Mouse (Mus musculus): ENCODE data around the gene Lpgat1. TPM values are rescaled to one million over a fixed set of nuclear protein-coding genes. Genes with fewer than 3 reads are reported as not detected.
A peak's percentile ranks its signal among the peaks of the same experiment; 100 is the strongest.

The Lpgat1 gene
- polyA plus RNA-seq, 1 experiment from 2014 or later = 12.4 TPM

DNA sequence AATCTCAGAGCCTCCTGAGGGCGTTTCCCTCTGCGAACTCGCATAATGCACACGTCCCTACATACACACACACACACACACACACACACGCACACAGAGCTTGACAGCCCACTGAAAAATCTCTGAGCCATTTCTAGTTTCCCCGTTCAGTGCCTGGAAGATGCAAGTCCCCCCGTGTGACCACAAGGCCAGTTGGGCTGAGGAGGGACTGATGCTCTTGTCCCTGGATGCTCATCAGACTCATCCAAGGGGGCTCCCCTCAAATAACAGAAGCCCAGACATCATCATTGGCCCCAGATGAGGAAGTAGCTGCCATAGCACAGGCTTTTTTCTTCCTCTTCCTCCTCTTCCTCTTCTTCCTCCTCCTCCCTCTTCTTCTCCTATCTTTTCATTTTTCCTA lies 90.3 kb downstream of the Lpgat1 start:
- Histone ChIP-seq H3K4me2 (ENCODE audit: low read depth, low read length) (no peak overlapping the region), H3K4me3 (replicated peaks; ENCODE audit: low read length) (no peak overlapping the region), H3K36me3 (ENCODE audit: control insufficient read depth, insufficient read depth, low read length) (no peaks in the 10 kb centered on the region), H3K9me3 (replicated peaks; ENCODE audit: control insufficient read depth, low read length) (no peaks in the 10 kb centered on the region), H3K27me3 (ENCODE audit: control insufficient read depth, insufficient read depth, low read length) (no peaks in the 10 kb centered on the region), H3K27ac (ENCODE audit: low read length) (no peak overlapping the region), H3K4me1 (ENCODE audit: control insufficient read depth, insufficient read depth, low read length) (no peaks in the 10 kb centered on the region), H3K9ac (ENCODE audit: low read length) (no peak overlapping the region)
- 84% methylated on average over 7 of the region's 7 CpGs for WGBS
- ATAC-seq (ENCODE audit: insufficient read depth, low FRiP score) = no peak

DNA sequence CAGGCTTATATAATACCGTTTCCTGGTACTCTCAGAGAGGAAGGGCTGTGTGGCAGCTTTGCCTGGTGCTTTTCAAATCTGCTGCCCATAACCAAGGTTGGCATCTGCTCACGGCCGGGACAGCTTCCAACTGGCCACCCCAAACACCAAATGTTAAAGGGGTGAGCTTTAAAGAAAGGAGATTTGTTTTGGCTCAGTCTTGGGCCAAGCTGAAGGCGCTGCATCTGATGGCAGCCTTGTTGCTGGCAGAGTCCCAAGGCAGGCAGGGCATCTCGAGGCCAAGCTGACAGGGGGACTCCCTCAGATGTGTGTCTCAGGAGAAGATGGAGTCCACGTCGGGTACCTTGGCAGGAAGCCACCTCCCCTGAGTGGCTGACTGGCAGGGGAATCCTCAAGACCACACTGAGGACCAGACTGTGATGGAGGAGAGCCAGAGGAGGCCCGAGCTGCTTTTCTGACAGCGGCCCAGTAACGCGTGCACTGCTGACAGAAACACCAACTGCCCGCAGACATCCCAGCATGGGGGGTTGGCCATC lies 91.1 kb downstream of the Lpgat1 start:
- Histone ChIP-seq H3K9ac (ENCODE audit: low read length) (no peak overlapping the region), H3K9me3 (replicated peaks; ENCODE audit: control insufficient read depth, low read length) (no peaks in the 10 kb centered on the region), H3K4me2 (ENCODE audit: low read depth, low read length) (no peak overlapping the region), H3K4me3 (replicated peaks; ENCODE audit: low read length) (no peak overlapping the region), H3K27ac (ENCODE audit: low read length) (no peak overlapping the region), H3K4me1 (ENCODE audit: control insufficient read depth, insufficient read depth, low read length) (no peaks in the 10 kb centered on the region), H3K36me3 (ENCODE audit: control insufficient read depth, insufficient read depth, low read length) (no peaks in the 10 kb centered on the region), H3K27me3 (ENCODE audit: control insufficient read depth, insufficient read depth, low read length) (no peaks in the 10 kb centered on the region)
- WGBS = 69% methylated on average over 12 of the region's 12 CpGs
- ATAC-seq (ENCODE audit: insufficient read depth, low FRiP score) = peak; percentile 62

- no peaks in the 10 kb centered on the region for H3K9me3 ChIP-seq (replicated peaks; ENCODE audit: control insufficient read depth, low read length)
- no peak overlapping the region for H3K4me2 ChIP-seq (ENCODE audit: low read depth, low read length)
- H3K27me3 ChIP-seq (ENCODE audit: control insufficient read depth, insufficient read depth, low read length) = no peaks in the 10 kb centered on the region
- no peak overlapping the region for H3K4me3 ChIP-seq (replicated peaks; ENCODE audit: low read length)
- no peak overlapping the region for H3K27ac ChIP-seq (ENCODE audit: low read length)
- H3K36me3 ChIP-seq (ENCODE audit: control insufficient read depth, insufficient read depth, low read length) = no peaks in the 10 kb centered on the region
- no peaks in the 10 kb centered on the region for H3K4me1 ChIP-seq (ENCODE audit: control insufficient read depth, insufficient read depth, low read length)
- no peak for ATAC-seq (ENCODE audit: insufficient read depth, low FRiP score)
- 84% methylated on average over 12 of the region's 12 CpGs for WGBS
- no peak overlapping the region for H3K9ac ChIP-seq (ENCODE audit: low read length)
These were observed 94.1 kb downstream of the Lpgat1 start for GRCm38 (mm10) chr1:191811774-191812173.

- H3K4me3 ChIP-seq (replicated peaks; ENCODE audit: low read length) = no peak overlapping the region
- no peak for ATAC-seq (ENCODE audit: insufficient read depth, low FRiP score)
- no peaks in the 10 kb centered on the region for H3K9me3 ChIP-seq (replicated peaks; ENCODE audit: control insufficient read depth, low read length)
- no peaks in the 10 kb centered on the region for H3K27me3 ChIP-seq (ENCODE audit: control insufficient read depth, insufficient read depth, low read length)
- H3K27ac ChIP-seq (ENCODE audit: low read length) = no peak overlapping the region
- WGBS = 82% methylated on average over 13 of the region's 13 CpGs
- H3K9ac ChIP-seq (ENCODE audit: low read length) = no peak overlapping the region
- no peaks in the 10 kb centered on the region for H3K36me3 ChIP-seq (ENCODE audit: control insufficient read depth, insufficient read depth, low read length)
- H3K4me2 ChIP-seq (ENCODE audit: low read depth, low read length) = no peak overlapping the region
- peaks cover 5% of the 10 kb centered on the region; the same call in 1 of the 2 replicates for H3K4me1 ChIP-seq (ENCODE audit: control insufficient read depth, insufficient read depth, low read length)
These were observed 95.5 kb downstream of the Lpgat1 start for GRCm38 (mm10) chr1:191812949-191813691.

- H3K4me2 ChIP-seq (ENCODE audit: low read depth, low read length) = no peak overlapping the region
- peaks cover 5% of the 10 kb centered on the region; the same call in 1 of the 2 replicates for H3K4me1 ChIP-seq (ENCODE audit: control insufficient read depth, insufficient read depth, low read length)
- H3K27me3 ChIP-seq (ENCODE audit: control insufficient read depth, insufficient read depth, low read length) = no peaks in the 10 kb centered on the region; the same call in 1 of the 2 replicates
These were observed 96.6 kb downstream of the Lpgat1 start for GRCm38 (mm10) chr1:191814240-191814639.

DNA sequence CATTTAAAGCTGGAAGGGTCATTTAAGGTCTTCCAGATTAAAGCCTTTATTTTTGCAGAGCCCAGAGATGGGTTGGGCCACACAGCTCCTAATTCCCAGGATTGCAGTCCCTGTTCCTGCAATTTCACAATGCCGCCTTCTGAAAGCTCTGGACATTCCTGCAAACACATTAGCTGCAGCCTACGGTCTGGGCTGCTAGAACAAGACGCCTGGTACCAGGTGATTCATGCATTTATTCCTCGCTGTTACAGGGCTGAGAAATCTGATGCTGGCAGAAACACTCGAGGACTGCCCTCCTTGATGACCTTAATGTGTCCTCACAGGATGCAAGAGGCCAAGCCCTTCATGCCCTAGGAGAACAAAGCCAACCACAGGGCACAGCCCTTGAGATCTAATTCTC lies 97.3 kb downstream of the Lpgat1 start:
- H3K4me3 ChIP-seq (replicated peaks; ENCODE audit: low read length) = no peak overlapping the region
- H3K27ac ChIP-seq (ENCODE audit: low read length) = no peak overlapping the region
- no peak for ATAC-seq (ENCODE audit: insufficient read depth, low FRiP score)
- H3K9ac ChIP-seq (ENCODE audit: low read length) = no peak overlapping the region
- no peaks in the 10 kb centered on the region for H3K9me3 ChIP-seq (replicated peaks; ENCODE audit: control insufficient read depth, low read length)
- no peak overlapping the region for H3K4me2 ChIP-seq (ENCODE audit: low read depth, low read length)
- 43% methylated on average over 5 of the region's 5 CpGs for WGBS
- H3K36me3 ChIP-seq (ENCODE audit: control insufficient read depth, insufficient read depth, low read length) = no peaks in the 10 kb centered on the region
- peaks cover 5% of the 10 kb centered on the region; the same call in 1 of the 2 replicates for H3K4me1 ChIP-seq (ENCODE audit: control insufficient read depth, insufficient read depth, low read length)
- H3K27me3 ChIP-seq (ENCODE audit: control insufficient read depth, insufficient read depth, low read length) = no peaks in the 10 kb centered on the region; the same call in 1 of the 2 replicates

More at GRCm38 (mm10) chr1:191814240-191814639, 96.6 kb downstream of the Lpgat1 start:
- no peaks in the 10 kb centered on the region for H3K9me3 ChIP-seq (replicated peaks; ENCODE audit: control insufficient read depth, low read length)
- no peaks in the 10 kb centered on the region for H3K36me3 ChIP-seq (ENCODE audit: control insufficient read depth, insufficient read depth, low read length)
- H3K27ac ChIP-seq (ENCODE audit: low read length) = no peak overlapping the region
- no peak overlapping the region for H3K9ac ChIP-seq (ENCODE audit: low read length)
- WGBS = 70% methylated on average over 4 of the region's 4 CpGs
- H3K4me3 ChIP-seq (replicated peaks; ENCODE audit: low read length) = no peak overlapping the region
- no peak for ATAC-seq (ENCODE audit: insufficient read depth, low FRiP score)

- no peaks in the 10 kb centered on the region; the same call in 1 of the 2 replicates for H3K27me3 ChIP-seq (ENCODE audit: control insufficient read depth, insufficient read depth, low read length)
- H3K4me2 ChIP-seq (ENCODE audit: low read depth, low read length) = no peak overlapping the region
These were observed 99.0 kb downstream of the Lpgat1 start for GRCm38 (mm10) chr1:191816596-191816995.

GRCm38 (mm10) chr1:191817418-191818144 lies 99.9 kb downstream of the Lpgat1 start:
- peak; percentile 75; the same call in 1 of the 2 replicates for ATAC-seq (ENCODE audit: insufficient read depth, low FRiP score)
- Histone ChIP-seq H3K36me3 (ENCODE audit: control insufficient read depth, insufficient read depth, low read length) (no peaks in the 10 kb centered on the region), H3K4me3 (replicated peaks; ENCODE audit: low read length) (no peak overlapping the region), H3K9ac (ENCODE audit: low read length) (peak overlapping the region; percentile 39; the same call in 1 of the 2 replicates), H3K4me1 (ENCODE audit: control insufficient read depth, insufficient read depth, low read length) (peaks cover 18% of the 10 kb centered on the region), H3K27me3 (ENCODE audit: control insufficient read depth, insufficient read depth, low read length) (no peaks in the 10 kb centered on the region; the same call in 1 of the 2 replicates), H3K9me3 (replicated peaks; ENCODE audit: control insufficient read depth, low read length) (no peaks in the 10 kb centered on the region), H3K4me2 (ENCODE audit: low read depth, low read length) (0 out of 2 replicates have a peak overlapping the region, but pooled peaks have one; percentile 9), H3K27ac (ENCODE audit: low read length) (peak overlapping the region; percentile 55; the same call in 1 of the 2 replicates)
- WGBS = 33% methylated on average over 19 of the region's 19 CpGs

More at GRCm38 (mm10) chr1:191816596-191816995, 99.0 kb downstream of the Lpgat1 start:
- ATAC-seq (ENCODE audit: insufficient read depth, low FRiP score) = no peak
- 69% methylated on average over 3 of the region's 3 CpGs for WGBS
- Histone ChIP-seq H3K9ac (ENCODE audit: low read length) (no peak overlapping the region), H3K4me1 (ENCODE audit: control insufficient read depth, insufficient read depth, low read length) (peaks cover 11% of the 10 kb centered on the region), H3K36me3 (ENCODE audit: control insufficient read depth, insufficient read depth, low read length) (no peaks in the 10 kb centered on the region), H3K4me3 (replicated peaks; ENCODE audit: low read length) (no peak overlapping the region), H3K9me3 (replicated peaks; ENCODE audit: control insufficient read depth, low read length) (no peaks in the 10 kb centered on the region), H3K27ac (ENCODE audit: low read length) (no peak overlapping the region)

Measured in stomach, embryonic 16.5 days (tissue).